Mouse (Mus musculus) midbrain, embryonic 10.5 days (tissue): Measurements from ENCODE around the gene Atp6v1fnb. TPM values are rescaled to one million over a fixed set of nuclear protein-coding genes. Genes with fewer than 3 reads are reported as not detected.

Experiments used
- DNase-seq: peaks from one replicate; pipeline ENCODE4 v3.0.0-alpha.2; 2017; ENCODE audit warnings: low spot score
- H3K27ac ChIP-seq: fragments of 300-500 bp; sonication (generic); replicated peaks from 2 replicates; pipeline ENCODE4 v1.5.1; 2016; ENCODE audit warnings: mild to moderate bottlenecking
- H3K27me3 ChIP-seq: fragments of 300-500 bp; sonication (generic); 2 replicates; pipeline ENCODE4 v1.6.1; 2016; ENCODE audit warnings: low read depth, mild to moderate bottlenecking; ENCODE audit not compliant: poor library complexity, severe bottlenecking
- H3K36me3 ChIP-seq: fragments of 300-500 bp; sonication (generic); 2 replicates; pipeline ENCODE4 v1.6.1; 2016; ENCODE audit warnings: mild to moderate bottlenecking, moderate library complexity
- H3K4me1 ChIP-seq: fragments of 300-500 bp; sonication (generic); 2 replicates; pipeline ENCODE4 v1.6.1; 2016
- H3K4me3 ChIP-seq: fragments of 300-500 bp; sonication (generic); 2 replicates; pipeline ENCODE4 v1.5.1; 2016; ENCODE audit warnings: mild to moderate bottlenecking, moderate library complexity
- H3K9me3 ChIP-seq: fragments of 300-500 bp; sonication (generic); replicated peaks from 2 replicates; pipeline ENCODE4 v1.6.1; 2016; ENCODE audit warnings: mild to moderate bottlenecking
- WGBS: fragments of 180-500 bp; shearing (Covaris S2); methylation state at CpG from one replicate; pipeline ENCODE4 v1.1.7; 2016; 5-methylcytosine and 5-hydroxymethylcytosine counted together
- polyA plus RNA-seq: library from polyadenylated mRNA; unstranded; fragments of >200 nt; fragmentation: Nextera tagmentation; extraction: Ambion mirVana; gene quantifications from 2 replicates; pipeline ENCODE4 v1.2.1, GENCODE M21; 2016

The Atp6v1fnb gene
- polyA plus RNA-seq, result not detected in 2 replicates

DNA sequence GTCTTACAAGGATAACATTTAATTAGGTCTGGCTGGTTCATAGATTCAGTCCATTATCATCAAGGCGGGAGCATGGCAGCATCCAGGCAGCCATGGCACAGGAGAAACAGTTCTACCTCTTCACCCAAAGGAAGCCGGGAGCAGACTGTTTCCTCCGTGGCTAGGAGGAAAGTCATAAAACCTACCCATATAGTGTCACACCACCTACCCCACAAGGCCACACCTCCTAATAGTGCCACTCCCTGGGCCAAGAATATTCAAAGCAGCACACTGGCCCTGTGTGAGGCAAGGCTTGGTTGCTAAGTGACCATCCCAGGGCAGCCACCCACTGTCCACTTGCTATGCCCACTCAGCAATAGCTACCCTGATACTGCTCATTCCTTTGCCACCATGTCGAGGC is at the start of gene Atp6v1fnb:
Gene Atp6v1fnb, plus strand, starts transcription at position 301 of the 400 bp plus-strand sequence.
- H3K4me3 ChIP-seq, result no peak within 1 kb of the TSS
- 97% methylated on average over 4 of the region's 4 CpGs for WGBS
- peaks cover 31% of the 10 kb centered on the region for H3K4me1 ChIP-seq
- no peak within 1 kb of the TSS for H3K27ac ChIP-seq
- peaks cover 23% of the 10 kb centered on the region for H3K36me3 ChIP-seq
- peaks cover 25% of the 10 kb centered on the region for H3K27me3 ChIP-seq
- DNase-seq, result no peak
- no peaks in the 10 kb centered on the region for H3K9me3 ChIP-seq

DNA sequence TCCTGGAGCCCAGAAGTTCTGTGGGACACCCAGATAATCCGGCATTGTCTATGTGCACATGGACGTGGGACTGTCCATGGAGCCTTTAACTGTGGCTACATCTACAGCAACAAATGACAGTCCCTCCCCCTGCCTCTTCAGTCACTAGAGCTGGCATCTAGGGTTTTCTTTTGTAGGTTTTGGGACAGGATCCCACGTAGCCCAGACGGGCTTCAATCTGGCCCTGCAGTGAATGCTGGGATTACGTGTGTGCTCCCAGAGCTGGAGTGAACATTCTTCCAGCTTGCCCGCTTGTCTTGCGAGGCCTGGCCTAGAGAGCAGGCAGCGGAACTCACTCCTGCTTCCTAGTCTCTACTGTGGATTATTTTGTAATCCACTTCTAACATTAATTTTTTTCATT is 46.1 kb upstream of the Atp6v1fnb start:
- 86% methylated on average over 8 of the region's 8 CpGs for WGBS
- no peaks in the 10 kb centered on the region for H3K9me3 ChIP-seq

DNA sequence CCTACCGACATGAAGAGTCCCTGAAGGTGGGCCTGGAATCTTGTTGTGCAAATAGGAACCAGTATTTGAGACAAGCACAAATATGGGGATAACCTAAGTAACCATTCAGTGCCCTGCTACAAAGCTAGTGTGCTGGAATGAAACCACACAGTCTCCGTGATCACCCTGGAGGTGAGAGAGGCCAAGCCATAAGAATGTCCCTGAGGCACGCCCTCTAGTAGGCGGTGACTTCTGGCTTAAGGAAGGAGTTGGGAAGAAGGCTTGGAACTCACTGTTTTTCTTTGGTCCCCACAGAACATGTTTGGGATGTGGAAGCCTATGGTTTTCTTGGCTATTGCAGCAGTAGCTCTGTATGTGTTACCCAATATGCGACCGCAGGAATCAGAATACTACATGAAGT is 44.9 kb upstream of the Atp6v1fnb start:
- WGBS, result 75% methylated on average over 6 of the region's 6 CpGs
- no peak overlapping the region for H3K4me3 ChIP-seq

More for the DNA sequence above, 46.1 kb upstream of the Atp6v1fnb start:
- no peaks in the 10 kb centered on the region for H3K36me3 ChIP-seq
- no peak for DNase-seq
- no peak overlapping the region for H3K27ac ChIP-seq
- no peaks in the 10 kb centered on the region for H3K27me3 ChIP-seq
- no peak overlapping the region for H3K4me3 ChIP-seq
- H3K4me1 ChIP-seq, result peaks cover 6% of the 10 kb centered on the region; the same call in 1 of the 2 replicates

GRCm38 (mm10) chr6:29428171-29428570 is 43.1 kb upstream of the Atp6v1fnb start:
- Histone ChIP-seq H3K27ac (no peak overlapping the region), H3K4me3 (no peak overlapping the region), H3K9me3 (no peaks in the 10 kb centered on the region), H3K36me3 (no peaks in the 10 kb centered on the region), H3K27me3 (peaks cover 30% of the 10 kb centered on the region), H3K4me1 (peaks cover 14% of the 10 kb centered on the region)
- 61% methylated on average over 4 of the region's 4 CpGs for WGBS
- DNase-seq, result no peak

More for the DNA sequence above, 44.9 kb upstream of the Atp6v1fnb start:
- peaks cover 12% of the 10 kb centered on the region for H3K27me3 ChIP-seq
- H3K36me3 ChIP-seq, result no peaks in the 10 kb centered on the region
- H3K27ac ChIP-seq, result no peak overlapping the region
- peaks cover 6% of the 10 kb centered on the region; the same call in 1 of the 2 replicates for H3K4me1 ChIP-seq
- H3K9me3 ChIP-seq, result no peaks in the 10 kb centered on the region
- DNase-seq, result no peak

GRCm38 (mm10) chr6:29430681-29431420 is 40.4 kb upstream of the Atp6v1fnb start:
- H3K36me3 ChIP-seq, result no peaks in the 10 kb centered on the region
- 46% methylated on average over 15 of the region's 15 CpGs for WGBS
- no peak overlapping the region for H3K27ac ChIP-seq
- no peak for DNase-seq
- no peaks in the 10 kb centered on the region for H3K9me3 ChIP-seq
- peaks cover 41% of the 10 kb centered on the region for H3K4me1 ChIP-seq
- no peak overlapping the region for H3K4me3 ChIP-seq
- peaks cover 57% of the 10 kb centered on the region for H3K27me3 ChIP-seq

- WGBS, result 19% methylated on average over 5 of the region's 5 CpGs
- H3K4me1 ChIP-seq, result peaks cover 44% of the 10 kb centered on the region
- H3K4me3 ChIP-seq, result no peak overlapping the region
- peaks cover 61% of the 10 kb centered on the region for H3K27me3 ChIP-seq
- no peak overlapping the region for H3K27ac ChIP-seq
- no peaks in the 10 kb centered on the region for H3K9me3 ChIP-seq
- no peaks in the 10 kb centered on the region for H3K36me3 ChIP-seq
- no peak for DNase-seq
Observed at GRCm38 (mm10) chr6:29431473-29431872, 39.8 kb upstream of the Atp6v1fnb start.

DNA sequence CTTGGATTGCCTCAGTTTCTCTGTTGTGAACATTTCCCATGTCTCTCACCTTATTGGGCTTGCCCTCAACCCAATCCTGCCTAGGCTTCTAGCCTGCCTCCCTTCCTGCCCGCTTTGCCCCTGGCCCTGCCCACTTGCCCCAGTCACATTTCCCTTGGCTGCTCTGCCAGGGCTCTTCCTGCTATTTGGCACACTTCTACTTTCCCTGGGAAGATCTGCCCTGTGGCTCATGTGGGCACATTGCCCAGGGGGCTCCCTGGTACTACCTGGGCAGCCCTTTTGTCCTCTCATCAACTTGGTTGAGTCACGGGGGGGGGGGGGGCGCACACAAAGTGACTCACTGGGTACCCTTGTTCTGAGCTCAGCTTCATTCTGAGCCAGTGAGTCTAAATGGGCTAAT is 39.1 kb upstream of the Atp6v1fnb start:
- WGBS, result 54% methylated on average over 3 of the region's 3 CpGs
- Histone ChIP-seq H3K36me3 (no peaks in the 10 kb centered on the region), H3K4me1 (peaks cover 49% of the 10 kb centered on the region), H3K27ac (no peak overlapping the region), H3K9me3 (no peaks in the 10 kb centered on the region), H3K4me3 (no peak overlapping the region), H3K27me3 (peaks cover 61% of the 10 kb centered on the region)
- DNase-seq, result no peak

GRCm38 (mm10) chr6:29432676-29433037 is 38.6 kb upstream of the Atp6v1fnb start:
- peaks cover 61% of the 10 kb centered on the region for H3K27me3 ChIP-seq
- peak overlapping the region; percentile 58 for H3K4me3 ChIP-seq
- H3K27ac ChIP-seq, result peak overlapping the region; percentile 76; the same call in 1 of the 2 replicates
- no peaks in the 10 kb centered on the region for H3K36me3 ChIP-seq
- DNase-seq, result no peak
- peaks cover 50% of the 10 kb centered on the region for H3K4me1 ChIP-seq
- H3K9me3 ChIP-seq, result no peaks in the 10 kb centered on the region

DNA sequence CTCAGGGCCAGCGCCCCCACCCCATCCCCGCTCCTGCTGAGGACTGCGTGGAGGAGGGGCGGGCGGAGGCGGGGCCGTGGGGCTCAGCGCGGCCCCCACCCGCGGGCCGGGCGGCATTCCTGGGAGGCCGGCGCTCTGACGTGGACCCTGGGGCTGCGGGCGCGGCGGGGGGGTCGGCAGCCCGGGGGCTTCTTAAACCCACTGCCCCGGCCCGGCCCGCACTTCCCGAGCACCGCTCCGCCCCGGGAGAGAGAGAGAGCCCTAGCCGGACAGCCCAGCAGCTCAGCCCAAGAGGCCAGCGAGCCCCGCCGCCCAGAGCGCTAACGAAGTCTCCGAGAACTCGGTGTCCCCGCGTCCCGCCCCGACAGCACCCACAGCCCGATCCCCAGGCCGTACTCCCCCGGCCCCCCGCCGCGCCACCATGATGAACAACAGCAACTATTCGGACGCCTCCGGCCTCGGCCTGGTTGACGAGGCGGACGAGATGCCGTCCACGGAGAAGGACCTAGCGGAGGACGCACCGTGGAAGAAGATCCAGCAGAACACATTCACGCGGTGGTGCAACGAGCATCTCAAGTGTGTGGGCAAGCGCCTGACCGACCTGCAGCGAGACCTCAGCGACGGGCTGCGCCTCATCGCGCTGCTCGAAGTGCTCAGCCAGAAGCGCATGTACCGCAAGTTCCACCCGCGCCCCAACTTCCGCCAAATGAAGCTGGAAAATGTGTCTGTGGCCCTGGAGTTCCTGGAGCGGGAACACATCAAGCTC is 38.0 kb upstream of the Atp6v1fnb start, which contains the start of gene Flnc:
Gene Flnc, plus strand, starts transcription at position 219 of the 766 bp plus-strand sequence.
- peaks cover 61% of the 10 kb centered on the region for H3K27me3 ChIP-seq

GRCm38 (mm10) chr6:29433804-29434795 is 37.1 kb upstream of the Atp6v1fnb start:
- Histone ChIP-seq H3K36me3 (no peaks in the 10 kb centered on the region), H3K4me1 (peaks cover 51% of the 10 kb centered on the region), H3K27ac (peak overlapping the region; percentile 78), H3K4me3 (peak overlapping the region; percentile 58), H3K27me3 (peaks cover 61% of the 10 kb centered on the region), H3K9me3 (no peaks in the 10 kb centered on the region)
- peak; percentile 66 for DNase-seq
- WGBS, result 2% methylated on average over 27 of the region's 27 CpGs

More for the DNA sequence above, 38.0 kb upstream of the Atp6v1fnb start, which contains the start of gene Flnc:
- peak; percentile 61 for DNase-seq
- H3K9me3 ChIP-seq, result no peaks in the 10 kb centered on the region
- H3K27ac ChIP-seq, result peak within 1 kb of the TSS; percentile 76
- WGBS, result under 1% methylated on average over 76 of the region's 77 CpGs
- H3K4me3 ChIP-seq, result peak within 1 kb of the TSS; percentile 58
- H3K4me1 ChIP-seq, result peaks cover 50% of the 10 kb centered on the region
- no peaks in the 10 kb centered on the region for H3K36me3 ChIP-seq

DNA sequence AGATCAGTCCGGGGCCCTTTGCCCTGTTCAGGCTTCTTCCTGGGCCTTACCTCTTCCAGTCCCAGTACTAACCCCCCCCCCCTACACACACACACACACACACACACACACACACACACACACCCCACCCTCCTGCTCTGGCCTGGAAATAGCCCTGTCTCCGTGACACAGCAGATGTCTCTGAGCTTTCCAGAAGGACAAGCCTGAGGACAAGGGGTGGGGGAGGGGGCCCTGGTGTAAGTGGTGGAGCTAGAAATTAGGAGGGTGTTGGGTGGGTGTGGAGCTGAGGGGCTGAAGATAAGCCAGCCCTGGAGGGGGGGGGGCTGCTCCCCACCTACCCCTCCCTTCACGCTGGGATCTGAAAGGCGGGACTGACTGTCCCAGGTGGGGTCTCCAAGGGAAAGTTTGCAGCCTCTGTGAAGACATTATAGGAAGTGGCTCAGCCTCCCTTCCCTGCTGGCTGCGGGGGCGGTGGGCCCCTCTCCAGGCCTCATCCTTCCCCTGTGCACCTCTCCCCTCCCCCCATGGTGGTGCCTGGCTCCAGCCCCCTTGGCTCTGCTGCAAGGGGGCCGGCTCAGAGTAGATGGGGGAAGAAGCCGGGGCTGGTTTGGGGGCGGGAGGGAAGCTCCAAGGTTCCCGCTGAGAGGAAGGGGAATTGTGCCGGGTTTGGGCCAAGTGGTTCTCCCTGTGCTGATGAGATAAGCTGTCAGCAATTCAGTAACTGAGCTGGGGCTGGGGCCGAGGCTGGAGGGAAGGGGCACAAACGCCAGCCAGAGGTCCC is 36.1 kb upstream of the Atp6v1fnb start:
- peak; percentile 63 for DNase-seq
- Histone ChIP-seq H3K36me3 (no peaks in the 10 kb centered on the region), H3K27ac (peak overlapping the region; percentile 78), H3K4me1 (peaks cover 54% of the 10 kb centered on the region), H3K9me3 (no peaks in the 10 kb centered on the region), H3K27me3 (peaks cover 61% of the 10 kb centered on the region), H3K4me3 (peak overlapping the region; percentile 58)
- 5% methylated on average over 13 of the region's 13 CpGs for WGBS
